Mouse (Mus musculus) skeletal muscle tissue, adult 2 months (tissue): Measurements from ENCODE around the gene Rpl6.
"Not testable (repeated sequence)": the region's sequence is repeated elsewhere in the genome, so short reads cannot be mapped to it uniquely, and the experiment has no call there.

ENCODE experiments used
- DNase-seq: peaks from one replicate; pipeline ENCODE4 v3.0.0-alpha.2; 2012; ENCODE audit warnings: low read depth, low spot score

Rpl6 gene

GRCm38 (mm10) chr5:121196764-121197163 lies 7.5 kb upstream of the Rpl6 start:
- no peak for DNase-seq

- DNase-seq: no peak
Observed at GRCm38 (mm10) chr5:121197337-121197736, 6.9 kb upstream of the Rpl6 start.

- no peak for DNase-seq
Observed at GRCm38 (mm10) chr5:121198376-121198775, 5.9 kb upstream of the Rpl6 start.

GRCm38 (mm10) chr5:121201739-121202138 lies 2.5 kb upstream of the Rpl6 start:
- DNase-seq: no peak

- no peak for DNase-seq
Observed at GRCm38 (mm10) chr5:121202467-121202866, 1.8 kb upstream of the Rpl6 start.

GRCm38 (mm10) chr5:121205537-121206130 lies 1.4 kb downstream of the Rpl6 start:
- DNase-seq: not testable (repeated sequence)

GRCm38 (mm10) chr5:121206540-121206939 lies 2.3 kb downstream of the Rpl6 start:
- DNase-seq: no peak

- DNase-seq: no peak
Observed at GRCm38 (mm10) chr5:121206984-121207383, 2.7 kb downstream of the Rpl6 start.

- no peak for DNase-seq
Observed at GRCm38 (mm10) chr5:121209755-121210600, 5.7 kb downstream of the Rpl6 start.

- no peak for DNase-seq
Observed at GRCm38 (mm10) chr5:121210601-121210924, 6.3 kb downstream of the Rpl6 start.

- DNase-seq: no peak
Observed at GRCm38 (mm10) chr5:121212108-121212507, 7.8 kb downstream of the Rpl6 start.

- DNase-seq: no peak
Observed at GRCm38 (mm10) chr5:121214707-121215106, 10.4 kb downstream of the Rpl6 start.

GRCm38 (mm10) chr5:121215380-121216125 lies 11.3 kb downstream of the Rpl6 start:
- peak; percentile 51 for DNase-seq

- DNase-seq: peak; percentile 38
Observed at GRCm38 (mm10) chr5:121216126-121216446, 11.8 kb downstream of the Rpl6 start.

- not testable (repeated sequence) for DNase-seq
Observed at GRCm38 (mm10) chr5:121216584-121217312, 12.5 kb downstream of the Rpl6 start.

- no peak for DNase-seq
Observed at GRCm38 (mm10) chr5:121217313-121217634, 13.0 kb downstream of the Rpl6 start.

GRCm38 (mm10) chr5:121219190-121219589 lies 14.9 kb downstream of the Rpl6 start:
- DNase-seq: no peak

- DNase-seq: peak; percentile 93
Observed at GRCm38 (mm10) chr5:121219980-121220731, 15.9 kb downstream of the Rpl6 start, which contains the start of gene Hectd4. TSS of gene Hectd4 (plus strand) at chr5:121220219.

GRCm38 (mm10) chr5:121220732-121221301 lies 16.5 kb downstream of the Rpl6 start:
- DNase-seq: no peak

- DNase-seq: no peak
Observed at GRCm38 (mm10) chr5:121221328-121221850, 17.1 kb downstream of the Rpl6 start.

GRCm38 (mm10) chr5:121224020-121224419 lies 19.7 kb downstream of the Rpl6 start:
- DNase-seq: not testable (repeated sequence)
